In genomic region chr19:25236596-25237491, GRCm38 (mm10) we compare ENCODE assay signal across 9 mouse cellular contexts. TPM values are rescaled to one million over a fixed set of nuclear protein-coding genes. Genes with fewer than 3 reads are reported as not detected.
DNase-seq lines count a peak whose midpoint lies in the region; ATAC-seq and TF ChIP-seq lines count a peak whose summit lies in the region.
"Had no signal": no experiment of that assay in that cellular context is flagged by ENCODE, and none has a peak within 500 bp of the region (broad histone marks: within the 10 kb centered on the region; RNA-seq: fewer than 3 reads in every experiment).

TSS of gene Kank1 (plus strand) at chr19:25236975.

- 0 out of 2 replicates have a peak, but pooled peaks have one; percentile 23 for TF ChIP-seq POLR2A in liver, adult 2 months (IDR thresholded peaks at IDR 0.05; ENCODE audit: extremely low read depth, insufficient read depth, low read length)

- peak; percentile 17 for DNase-seq in layer of hippocampus, adult 11-12 months (ENCODE audit: low spot score)
- no peak for DNase-seq in layer of hippocampus, adult 9-10 months (ENCODE audit: low spot score)
- peak; percentile 90 for DNase-seq in forebrain, embryonic 11.5 days (ENCODE audit: low spot score)
- peak; percentile 63 for DNase-seq in liver, adult 2 months (ENCODE audit: extremely low read depth, low read depth, low spot score)
- peak; percentile 54 for DNase-seq in midbrain, postnatal 0 days (ENCODE audit: low spot score)
- DNase-seq in stomach, postnatal 0 days (ENCODE audit: low spot score): peak; percentile 77

- H3K9me3 ChIP-seq in forebrain, embryonic 11.5 days (ENCODE audit: control insufficient read depth, low read length): no peaks in the 10 kb centered on the region; the same call in 1 of the 2 replicates
- H3K9me3 ChIP-seq in heart, embryonic 12.5 days (replicated peaks): no peaks in the 10 kb centered on the region
- H3K9me3 ChIP-seq in kidney, embryonic 15.5 days (replicated peaks): no peaks in the 10 kb centered on the region
- H3K9me3 ChIP-seq in midbrain, postnatal 0 days (ENCODE audit: low read length): no peaks in the 10 kb centered on the region
- no peaks in the 10 kb centered on the region for H3K9me3 ChIP-seq in stomach, postnatal 0 days (ENCODE audit: control insufficient read depth, low read length)

- H3K4me1 ChIP-seq in forebrain, embryonic 11.5 days (replicated peaks; ENCODE audit: control insufficient read depth, insufficient read depth, low read length): no peaks in the 10 kb centered on the region; the same call in 1 of the 2 replicates
- H3K4me1 ChIP-seq in heart, embryonic 12.5 days (replicated peaks): peaks cover 21% of the 10 kb centered on the region
- peaks cover 18% of the 10 kb centered on the region for H3K4me1 ChIP-seq in kidney, embryonic 15.5 days
- H3K4me1 ChIP-seq in liver, adult 2 months (ENCODE audit: control insufficient read depth, insufficient read depth, low read length): peaks cover 2% of the 10 kb centered on the region; the same call in 1 of the 2 replicates
- no peaks in the 10 kb centered on the region; the same call in 1 of the 2 replicates for H3K4me1 ChIP-seq in midbrain, postnatal 0 days (ENCODE audit: insufficient read depth, low read length)
- H3K4me1 ChIP-seq in stomach, postnatal 0 days (replicated peaks; ENCODE audit: control insufficient read depth, insufficient read depth): no peaks in the 10 kb centered on the region

- no peaks in the 10 kb centered on the region for H3K79me2 ChIP-seq in liver, adult 2 months (ENCODE audit: control insufficient read depth, insufficient read depth, low read length)

- TF ChIP-seq CTCF in liver, adult 2 months (IDR thresholded peaks at IDR 0.05; ENCODE audit: low read depth, low read length): peak; percentile 23; the same call in 1 of the 2 replicates
- no peak for TF ChIP-seq CTCF in midbrain, postnatal 0 days (IDR thresholded peaks at IDR 0.05)
- no peak for TF ChIP-seq CTCF in stomach, postnatal 0 days (IDR thresholded peaks at IDR 0.05; ENCODE audit: low read depth)

- H3K4me2 ChIP-seq in forebrain, embryonic 11.5 days (ENCODE audit: low read depth, low read length, severe bottlenecking): peak within 1 kb of the TSS; percentile 99
- H3K4me2 ChIP-seq in heart, embryonic 12.5 days: peak within 1 kb of the TSS; percentile 82
- peak within 1 kb of the TSS; percentile 85 for H3K4me2 ChIP-seq in kidney, embryonic 15.5 days
- peak within 1 kb of the TSS; percentile 99 for H3K4me2 ChIP-seq in midbrain, postnatal 0 days (ENCODE audit: low read depth, low read length, poor library complexity, severe bottlenecking)
- peak within 1 kb of the TSS; percentile 98 for H3K4me2 ChIP-seq in stomach, postnatal 0 days (replicated peaks; ENCODE audit: low read depth)

- peak within 1 kb of the TSS; percentile 70 for H3K27ac ChIP-seq in forebrain, embryonic 11.5 days (ENCODE audit: low read depth, low read length)
- H3K27ac ChIP-seq in heart, embryonic 12.5 days (ENCODE audit: poor library complexity, severe bottlenecking): peak within 1 kb of the TSS; percentile 85
- peak within 1 kb of the TSS; percentile 89 for H3K27ac ChIP-seq in kidney, embryonic 15.5 days
- no peak within 1 kb of the TSS for H3K27ac ChIP-seq in liver, adult 2 months (replicated peaks; ENCODE audit: insufficient read depth, low read depth, low read length)
- H3K27ac ChIP-seq in midbrain, postnatal 0 days (ENCODE audit: low read depth, low read length): no peak within 1 kb of the TSS
- peak within 1 kb of the TSS; percentile 53; the same call in 1 of the 2 replicates for H3K27ac ChIP-seq in stomach, postnatal 0 days (replicated peaks)

- H3K36me3 ChIP-seq in forebrain, embryonic 11.5 days (ENCODE audit: control insufficient read depth, insufficient read depth, low read length): no peaks in the 10 kb centered on the region
- no peaks in the 10 kb centered on the region for H3K36me3 ChIP-seq in heart, embryonic 12.5 days
- H3K36me3 ChIP-seq in kidney, embryonic 15.5 days: no peaks in the 10 kb centered on the region
- no peaks in the 10 kb centered on the region for H3K36me3 ChIP-seq in liver, adult 2 months (ENCODE audit: control insufficient read depth, insufficient read depth, low read length)
- no peaks in the 10 kb centered on the region for H3K36me3 ChIP-seq in midbrain, postnatal 0 days (ENCODE audit: insufficient read depth, low read length)
- no peaks in the 10 kb centered on the region for H3K36me3 ChIP-seq in stomach, postnatal 0 days (ENCODE audit: control insufficient read depth, insufficient read depth, low read length)

- no peak for TF ChIP-seq EP300 in stomach, postnatal 0 days (optimal IDR thresholded peaks at IDR 0.05)

- under 1% methylated on average over 72 of the region's 76 CpGs for WGBS in forebrain, embryonic 11.5 days
- under 1% methylated on average over 76 of the region's 76 CpGs for WGBS in heart, embryonic 12.5 days
- under 1% methylated on average over 75 of the region's 76 CpGs for WGBS in kidney, embryonic 15.5 days
- under 1% methylated on average over 76 of the region's 76 CpGs for WGBS in liver, adult 2 months
- WGBS in midbrain, postnatal 0 days: under 1% methylated on average over 74 of the region's 76 CpGs
- under 1% methylated on average over 76 of the region's 76 CpGs for WGBS in stomach, postnatal 0 days

- H3K9ac ChIP-seq in forebrain, embryonic 11.5 days (ENCODE audit: low read length): peak within 1 kb of the TSS; percentile 72
- peak within 1 kb of the TSS; percentile 73 for H3K9ac ChIP-seq in heart, embryonic 12.5 days
- peak within 1 kb of the TSS; percentile 57 for H3K9ac ChIP-seq in kidney, embryonic 15.5 days
- peak within 1 kb of the TSS; percentile 70 for H3K9ac ChIP-seq in liver, adult 2 months (ENCODE audit: low read depth, low read length)
- H3K9ac ChIP-seq in midbrain, postnatal 0 days (replicated peaks; ENCODE audit: low read length, poor library complexity, severe bottlenecking): peak within 1 kb of the TSS; percentile 42
- peak within 1 kb of the TSS; percentile 56 for H3K9ac ChIP-seq in stomach, postnatal 0 days (ENCODE audit: low read length)

- ATAC-seq in forebrain, embryonic 11.5 days (replicated peaks; ENCODE audit: low FRiP score): peak; percentile 90
- ATAC-seq in heart, embryonic 12.5 days (ENCODE audit: insufficient number of reproducible peaks, low FRiP score): peak; percentile 89
- peak; percentile 91 for ATAC-seq in kidney, embryonic 15.5 days (replicated peaks; ENCODE audit: low FRiP score)
- peak; percentile 78 for ATAC-seq in midbrain, postnatal 0 days (ENCODE audit: low FRiP score)
- peak; percentile 79 for ATAC-seq in stomach, postnatal 0 days (ENCODE audit: low FRiP score, low TSS enrichment)

- H3K4me3 ChIP-seq in forebrain, embryonic 11.5 days (ENCODE audit: low read depth, low read length): peak within 1 kb of the TSS; percentile 66
- peak within 1 kb of the TSS; percentile 66 for H3K4me3 ChIP-seq in heart, embryonic 12.5 days
- H3K4me3 ChIP-seq in kidney, embryonic 15.5 days (replicated peaks): peak within 1 kb of the TSS; percentile 64
- H3K4me3 ChIP-seq in liver, adult 2 months (ENCODE audit: insufficient read depth, low read depth, low read length): peak within 1 kb of the TSS; percentile 88
- H3K4me3 ChIP-seq in midbrain, postnatal 0 days (ENCODE audit: low read depth, low read length): peak within 1 kb of the TSS; percentile 69
- H3K4me3 ChIP-seq in stomach, postnatal 0 days (ENCODE audit: low read depth, low read length): peak within 1 kb of the TSS; percentile 64

- peaks cover 3% of the 10 kb centered on the region for H3K27me3 ChIP-seq in forebrain, embryonic 11.5 days (ENCODE audit: control insufficient read depth, insufficient read depth, low read length)
- peaks cover 12% of the 10 kb centered on the region for H3K27me3 ChIP-seq in heart, embryonic 12.5 days (replicated peaks)
- peaks cover 42% of the 10 kb centered on the region for H3K27me3 ChIP-seq in kidney, embryonic 15.5 days
- H3K27me3 ChIP-seq in liver, adult 2 months (ENCODE audit: control insufficient read depth, insufficient read depth, low read length): peaks cover 5% of the 10 kb centered on the region; the same call in 1 of the 2 replicates
- H3K27me3 ChIP-seq in midbrain, postnatal 0 days (ENCODE audit: insufficient read depth, low read length): peaks cover 11% of the 10 kb centered on the region
- H3K27me3 ChIP-seq in stomach, postnatal 0 days (ENCODE audit: control insufficient read depth, insufficient read depth, low read length): no peaks in the 10 kb centered on the region
- H3K27me3 ChIP-seq: CH12.LX had no signal

RNA-seq across cellular contexts. Expression of gene Kank1, which starts in this region (rescaled TPM):
- polyA plus RNA-seq in forebrain, embryonic 11.5 days (2014; fragmentation: Nextera tagmentation; extraction: Ambion mirVana): 9.6 and 15.3 TPM in 2 replicates
- 81.5 and 82.8 TPM in 2 replicates for polyA plus RNA-seq in heart, embryonic 12.5 days (2016; fragmentation: Nextera tagmentation; extraction: Ambion mirVana)
- polyA plus RNA-seq in kidney, embryonic 15.5 days (2015; fragmentation: Nextera tagmentation; extraction: Ambion mirVana): 26.2 and 26.5 TPM in 2 replicates
- total RNA-seq in liver, adult 2 months (2014; rRNA removed): 33.6 and 37.7 TPM in 2 replicates
- polyA plus RNA-seq in liver, adult 2 months (2012; rRNA removed): 31.7 and 32.5 TPM in 2 replicates
- total RNA-seq in midbrain, postnatal 0 days (2014; rRNA removed): 9.1 and 16.6 TPM in 2 replicates
- polyA plus RNA-seq in midbrain, postnatal 0 days (2015; fragmentation: Nextera tagmentation; extraction: Ambion mirVana): 5.9 and 6.0 TPM in 2 replicates
- polyA plus RNA-seq in stomach, postnatal 0 days (2015; fragmentation: Nextera tagmentation; extraction: Ambion mirVana): 24.5 and 27.4 TPM in 2 replicates

Comparison
In these comparisons a context has a peak if more than half of its experiments do, and no peak if none do; other contexts are left out.
1. H3K27ac ChIP-seq: peak in forebrain, embryonic 11.5 days (single experiment), heart, embryonic 12.5 days (single experiment), kidney, embryonic 15.5 days (single experiment) and stomach, postnatal 0 days (single experiment); none in liver, adult 2 months (single experiment) and midbrain, postnatal 0 days (single experiment).
2. Peak in every context shown above with its lines, with median percentiles within 50 percentile points of each other: ATAC-seq, H3K4me2 ChIP-seq, H3K4me3 ChIP-seq and H3K9ac ChIP-seq.